Mouse (Mus musculus) right cerebral cortex, postnatal 14 days (tissue): Measurements from ENCODE around the gene N4bp2.

Source experiments
- DNase-seq: peaks from one replicate; pipeline ENCODE4 v3.0.0; 2022

The N4bp2 gene

DNA sequence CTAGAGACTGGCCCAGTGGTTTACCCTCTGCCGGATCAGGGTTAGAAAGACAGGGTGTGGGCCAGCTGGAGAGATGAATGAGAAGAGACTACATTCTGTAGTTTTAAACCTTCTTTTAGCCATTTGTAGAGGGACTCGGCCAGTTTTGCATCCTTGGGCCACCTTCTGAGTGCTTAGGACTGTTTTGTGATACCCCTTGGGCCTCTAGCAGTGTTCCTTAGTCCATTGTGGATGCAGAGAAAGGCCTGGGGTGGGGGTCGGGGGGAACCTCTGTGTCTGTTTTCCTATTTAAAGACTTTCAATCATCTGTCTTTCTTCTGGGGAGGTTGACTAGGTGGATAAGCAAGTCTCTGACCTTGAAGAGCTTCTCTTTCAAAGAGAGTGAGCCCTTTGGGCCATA is 101.6 kb downstream of the N4bp2 start:
- no peak for DNase-seq

DNA sequence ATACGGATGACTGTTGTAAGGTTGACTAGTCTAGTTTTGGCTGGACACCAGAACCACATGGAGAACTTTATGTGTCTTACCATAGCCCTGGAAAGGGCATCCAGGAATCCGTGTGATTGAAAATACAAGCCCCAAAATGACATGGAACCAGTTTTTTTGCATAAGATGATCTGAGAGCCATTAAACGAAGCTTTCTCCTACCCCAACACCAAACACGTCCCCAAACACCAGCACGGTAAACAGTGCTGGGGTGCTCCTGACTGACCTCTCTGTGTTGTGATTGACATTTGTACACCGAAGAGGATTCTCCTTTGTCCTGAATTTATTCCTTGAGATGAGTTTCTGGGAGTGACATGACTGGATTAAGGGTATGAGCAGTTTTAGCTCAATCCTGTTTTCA is 103.3 kb downstream of the N4bp2 start:
- DNase-seq: no peak

DNA sequence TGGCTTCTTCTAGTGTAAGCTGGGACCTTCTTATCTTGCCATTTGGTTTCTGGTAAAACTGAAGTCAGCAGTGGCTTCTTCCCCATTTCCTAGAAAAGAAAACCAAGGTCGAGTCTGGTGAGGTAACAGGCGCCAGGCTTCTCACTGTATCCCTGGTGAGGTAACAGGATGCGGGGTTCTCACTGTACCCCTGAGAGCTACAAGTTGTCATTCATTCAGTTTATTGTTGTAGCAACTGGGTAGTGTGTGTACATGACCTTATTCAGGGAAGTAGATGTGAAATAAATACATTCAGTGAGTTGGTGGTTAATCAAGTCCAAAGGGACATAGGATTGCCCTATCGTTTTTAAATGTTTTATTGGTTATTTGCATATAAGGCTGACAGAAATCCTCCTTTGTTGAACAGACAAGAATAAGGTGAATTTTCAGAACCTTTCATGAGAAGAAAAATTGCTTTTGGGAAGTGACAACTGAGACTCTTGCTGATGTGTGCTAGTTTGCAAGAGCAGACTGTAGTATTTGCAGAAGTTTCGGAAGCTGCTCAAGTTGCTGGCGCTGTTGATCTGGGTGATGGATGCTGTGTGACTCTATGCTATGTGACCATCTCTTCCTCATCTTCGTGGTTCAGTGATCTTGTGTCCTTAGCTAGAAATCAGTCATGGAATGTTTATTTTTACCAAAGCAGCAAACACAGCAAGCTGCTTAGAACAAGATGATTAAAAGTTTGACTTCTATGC is 104.2 kb downstream of the N4bp2 start:
- DNase-seq: no peak

DNA sequence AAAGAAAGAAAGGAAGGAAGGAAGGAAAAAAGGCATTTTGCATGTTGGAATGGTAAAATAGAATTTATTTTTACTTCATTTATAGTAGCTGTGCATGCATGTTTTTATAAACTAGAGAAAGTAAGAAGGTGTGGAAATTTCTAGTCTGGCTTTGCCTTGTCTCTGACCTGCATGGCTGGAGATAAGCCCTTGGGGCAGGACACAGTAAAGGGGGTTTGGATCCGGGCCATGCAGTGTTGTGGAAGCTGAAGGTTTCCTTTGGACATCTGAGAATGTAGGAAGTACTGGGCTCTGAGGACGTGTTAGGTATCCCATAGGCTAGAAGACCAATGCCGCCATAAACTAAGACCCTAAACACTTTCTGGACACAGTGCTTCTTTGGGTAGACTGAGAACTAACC is 105.1 kb downstream of the N4bp2 start:
- DNase-seq: no peak

DNA sequence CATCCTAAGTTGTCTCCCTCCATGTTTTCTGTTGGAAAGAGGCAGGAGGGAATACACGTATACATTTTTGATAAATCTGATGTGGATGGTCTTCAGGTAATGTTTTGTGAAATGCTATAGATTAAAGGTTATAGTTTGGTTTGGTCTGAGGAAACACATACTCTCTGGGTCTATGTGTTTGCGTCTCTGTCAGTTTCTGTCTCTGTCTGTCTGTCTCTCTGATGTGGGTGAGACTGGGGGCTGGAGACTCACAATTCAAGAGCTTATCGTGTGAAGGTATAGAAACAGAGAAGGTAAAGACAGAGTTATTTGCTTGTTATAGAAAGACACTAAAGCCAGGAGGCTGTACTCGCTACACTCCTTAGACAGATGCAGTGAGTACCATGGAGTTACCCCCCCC is 106.3 kb downstream of the N4bp2 start:
- DNase-seq: no peak

DNA sequence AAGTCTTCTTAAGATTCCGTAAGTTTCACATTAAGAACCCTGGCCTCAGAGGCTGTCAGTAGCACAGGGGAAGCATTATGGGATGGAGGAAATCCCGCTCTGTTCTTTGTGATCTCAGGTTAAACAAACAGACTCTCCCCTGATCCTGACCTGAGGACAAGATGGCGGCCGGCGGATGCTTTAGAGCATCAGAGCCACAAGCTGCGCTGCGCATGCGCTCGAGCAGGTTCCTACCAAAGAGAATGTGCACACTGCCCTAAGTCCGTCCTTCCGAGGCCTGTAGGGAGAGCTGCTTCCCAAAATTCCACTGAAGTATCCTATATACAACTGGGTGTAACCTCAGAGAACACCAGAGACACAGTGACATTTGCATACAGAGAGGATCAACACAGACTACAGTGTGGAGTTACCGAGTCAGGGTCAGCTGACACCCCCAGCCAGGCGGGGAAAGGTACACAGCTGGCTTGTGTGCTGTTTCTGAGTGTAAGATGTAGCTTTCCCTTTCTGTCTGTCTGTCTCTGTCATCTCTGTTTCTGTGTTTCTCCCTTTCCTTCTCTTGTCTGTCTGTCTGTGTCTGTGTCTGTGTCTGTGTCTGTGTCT is 108.1 kb downstream of the N4bp2 start:
- no peak for DNase-seq

DNA sequence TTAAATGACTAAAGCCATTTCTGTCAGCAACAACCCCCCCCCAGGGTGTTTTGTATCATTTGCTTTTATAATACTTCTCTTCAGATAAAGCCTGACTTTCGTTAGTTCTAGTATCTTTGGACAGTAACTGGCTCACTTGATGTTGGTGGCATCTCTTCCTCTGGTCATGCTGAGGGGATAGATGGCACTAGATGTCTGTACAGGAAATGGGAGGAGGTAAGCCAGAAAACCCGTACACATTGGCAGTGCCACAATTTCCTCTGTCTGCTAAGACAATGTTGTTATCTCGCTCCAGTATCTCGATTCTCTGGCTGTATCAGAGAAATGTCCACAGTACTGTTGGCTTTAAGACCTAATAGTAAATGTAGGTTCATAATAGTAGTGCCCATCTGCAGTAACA is 109.9 kb downstream of the N4bp2 start:
- DNase-seq: no peak

DNA sequence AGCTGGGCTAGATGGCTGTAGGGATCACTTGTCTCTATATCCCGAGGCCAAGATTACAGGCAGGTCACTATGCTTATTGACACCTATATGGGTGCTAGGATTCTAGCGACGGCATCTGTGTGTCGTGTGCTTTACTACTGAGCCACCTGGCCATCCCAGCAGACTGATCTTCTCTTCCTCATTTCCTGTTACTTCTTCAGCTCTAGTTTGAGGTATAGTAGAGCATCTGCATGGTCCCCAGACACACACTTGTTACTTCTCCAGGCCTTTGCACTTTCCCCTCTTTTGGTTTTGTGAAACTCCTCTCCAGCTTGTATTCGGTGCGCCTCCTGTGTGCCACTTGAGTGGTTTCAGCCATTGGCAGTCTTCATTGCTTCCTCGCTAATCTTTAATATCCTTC is 111.9 kb downstream of the N4bp2 start:
- no peak for DNase-seq

DNA sequence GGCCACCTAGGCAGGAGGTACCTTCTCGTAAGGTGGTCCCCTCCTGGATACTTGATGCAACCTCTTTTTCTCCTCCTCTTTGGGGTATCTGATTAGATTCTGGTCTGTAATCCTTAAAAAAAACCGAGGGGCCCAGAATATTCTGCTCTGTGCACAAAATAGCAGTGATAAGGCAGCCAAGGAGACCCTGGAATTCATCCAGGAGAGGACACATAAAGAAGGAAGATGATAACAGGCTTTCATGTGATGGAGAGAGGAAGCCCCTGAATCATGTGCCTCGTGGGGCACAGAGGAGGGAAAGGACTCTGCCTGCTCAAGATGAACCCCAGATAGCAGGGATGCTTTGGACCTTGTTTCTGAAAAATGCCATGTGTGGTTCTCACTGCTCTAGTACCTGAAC is 115.0 kb downstream of the N4bp2 start:
- DNase-seq: no peak
